15 mouse cellular contexts compared by ENCODE assay signal in the genomic region with DNA sequence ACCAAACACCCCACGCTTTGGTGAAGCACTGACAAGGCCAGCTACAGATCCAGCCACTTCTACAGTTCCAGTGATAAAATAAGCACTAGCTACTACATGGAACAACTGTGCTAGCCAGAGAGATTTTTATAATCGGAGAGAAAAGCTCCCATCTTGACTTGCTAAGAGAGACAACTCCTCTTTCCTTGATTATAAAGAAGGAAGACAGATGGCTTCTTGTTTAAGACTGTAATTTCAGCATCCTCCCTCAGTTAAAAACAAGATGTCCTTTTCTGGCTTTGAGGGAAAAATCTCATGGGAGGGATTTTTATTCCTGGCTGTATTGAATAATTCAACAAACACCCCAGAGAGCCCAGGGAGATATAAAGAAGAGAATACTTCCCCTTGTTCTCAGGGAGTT. TPM values are rescaled to one million over a fixed set of nuclear protein-coding genes. Genes with fewer than 3 reads are reported as not detected.
DNase-seq lines count a peak whose midpoint lies in the region; ATAC-seq and TF ChIP-seq lines count a peak whose summit lies in the region.
"Had no signal": no experiment of that assay in that cellular context is flagged by ENCODE, and none has a peak within 500 bp of the region (broad histone marks: within the 10 kb centered on the region; RNA-seq: fewer than 3 reads in every experiment).

No protein-coding gene starts in this region.

- no peak for ATAC-seq in intestine, embryonic 15.5 days
- ATAC-seq in intestine, postnatal 0 days = no peak
- no peak for ATAC-seq in neural tube, embryonic 13.5 days (ENCODE audit: low read depth)
- no peak for ATAC-seq in stomach, postnatal 0 days (ENCODE audit: low FRiP score, low TSS enrichment)
- ATAC-seq: hindbrain, embryonic 16.5 days had no signal

- H3K4me3 ChIP-seq in intestine, embryonic 15.5 days (replicated peaks) = no peak overlapping the region
- H3K4me3 ChIP-seq in intestine, postnatal 0 days (ENCODE audit: low read depth, low read length) = no peak overlapping the region
- no peak overlapping the region for H3K4me3 ChIP-seq in neural tube, embryonic 13.5 days
- no peak overlapping the region for H3K4me3 ChIP-seq in stomach, postnatal 0 days (ENCODE audit: low read depth, low read length)
- H3K4me3 ChIP-seq: midbrain, embryonic 12.5 days; neural tube, embryonic 12.5 days had no signal

- H3K4me2 ChIP-seq in intestine, embryonic 15.5 days (replicated peaks) = no peak overlapping the region
- H3K4me2 ChIP-seq in intestine, postnatal 0 days (replicated peaks; ENCODE audit: low read depth) = no peak overlapping the region
- no peak overlapping the region for H3K4me2 ChIP-seq in neural tube, embryonic 13.5 days
- no peak overlapping the region for H3K4me2 ChIP-seq in stomach, postnatal 0 days (replicated peaks; ENCODE audit: low read depth)
- H3K4me2 ChIP-seq: heart, embryonic 11.5 days; midbrain, embryonic 12.5 days had no signal

- H3K4me1 ChIP-seq in intestine, embryonic 15.5 days (replicated peaks) = peaks cover 8% of the 10 kb centered on the region; the same call in 1 of the 2 replicates
- peaks cover 2% of the 10 kb centered on the region; the same call in 1 of the 2 replicates for H3K4me1 ChIP-seq in intestine, postnatal 0 days (replicated peaks; ENCODE audit: control insufficient read depth, insufficient read depth, low read length)
- H3K4me1 ChIP-seq in neural tube, embryonic 13.5 days (replicated peaks) = peaks cover 55% of the 10 kb centered on the region
- no peaks in the 10 kb centered on the region; the same call in 1 of the 2 replicates for H3K4me1 ChIP-seq in stomach, postnatal 0 days (replicated peaks; ENCODE audit: control insufficient read depth, insufficient read depth)

- no peaks in the 10 kb centered on the region for H3K27me3 ChIP-seq in intestine, embryonic 15.5 days (replicated peaks)
- H3K27me3 ChIP-seq in intestine, postnatal 0 days (replicated peaks; ENCODE audit: control insufficient read depth, insufficient read depth, low read length) = no peaks in the 10 kb centered on the region
- no peaks in the 10 kb centered on the region for H3K27me3 ChIP-seq in neural tube, embryonic 13.5 days
- H3K27me3 ChIP-seq in stomach, postnatal 0 days (ENCODE audit: control insufficient read depth, insufficient read depth, low read length) = no peaks in the 10 kb centered on the region

- 0 out of 2 replicates have a peak overlapping the region, but pooled peaks have one; percentile 95 for H3K27ac ChIP-seq in intestine, embryonic 15.5 days
- H3K27ac ChIP-seq in intestine, postnatal 0 days (ENCODE audit: low read depth, low read length) = no peak overlapping the region
- H3K27ac ChIP-seq in neural tube, embryonic 13.5 days (replicated peaks) = peak overlapping the region; percentile 56
- H3K27ac ChIP-seq in stomach, postnatal 0 days (replicated peaks) = peak overlapping the region; percentile 96
- H3K27ac ChIP-seq: midbrain, embryonic 12.5 days; neural tube, embryonic 12.5 days had no signal

- H3K9ac ChIP-seq in intestine, embryonic 15.5 days = no peak overlapping the region
- H3K9ac ChIP-seq in intestine, postnatal 0 days (ENCODE audit: low read depth, low read length) = no peak overlapping the region
- H3K9ac ChIP-seq in neural tube, embryonic 13.5 days = no peak overlapping the region
- H3K9ac ChIP-seq in stomach, postnatal 0 days (ENCODE audit: low read length) = no peak overlapping the region
- H3K9ac ChIP-seq: midbrain, embryonic 12.5 days; neural tube, embryonic 12.5 days had no signal

- H3K36me3 ChIP-seq in intestine, embryonic 15.5 days = no peaks in the 10 kb centered on the region
- H3K36me3 ChIP-seq in intestine, postnatal 0 days (ENCODE audit: control insufficient read depth, insufficient read depth) = no peaks in the 10 kb centered on the region
- no peaks in the 10 kb centered on the region for H3K36me3 ChIP-seq in neural tube, embryonic 13.5 days
- H3K36me3 ChIP-seq in stomach, postnatal 0 days (ENCODE audit: control insufficient read depth, insufficient read depth, low read length) = no peaks in the 10 kb centered on the region
- H3K36me3 ChIP-seq: midbrain, embryonic 12.5 days; neural tube, embryonic 12.5 days had no signal

- no peaks in the 10 kb centered on the region for H3K9me3 ChIP-seq in intestine, embryonic 15.5 days
- H3K9me3 ChIP-seq in intestine, postnatal 0 days (ENCODE audit: control insufficient read depth) = no peaks in the 10 kb centered on the region
- H3K9me3 ChIP-seq in neural tube, embryonic 13.5 days = no peaks in the 10 kb centered on the region
- no peaks in the 10 kb centered on the region for H3K9me3 ChIP-seq in stomach, postnatal 0 days (ENCODE audit: control insufficient read depth, low read length)
- H3K9me3 ChIP-seq: midbrain, embryonic 12.5 days; neural tube, embryonic 12.5 days had no signal

- 62% methylated on average over 2 of the region's 2 CpGs for WGBS in intestine, embryonic 15.5 days
- WGBS in intestine, postnatal 0 days = 74% methylated on average over 2 of the region's 2 CpGs
- WGBS in neural tube, embryonic 13.5 days = 72% methylated on average over 2 of the region's 2 CpGs
- WGBS in stomach, postnatal 0 days = 68% methylated on average over 2 of the region's 2 CpGs

- DNase-seq in cerebellum, adult 9-10 months = peak; percentile 18
- DNase-seq in cerebellum, postnatal 25 days = no peak
- DNase-seq in neural tube, embryonic 10.5 days (ENCODE audit: extremely low spot score, low spot score) = no peak
- no peak for DNase-seq in stomach, postnatal 0 days (ENCODE audit: low spot score)
- DNase-seq in cerebellum, adult 9-11 months = no peak
- DNase-seq: cerebellum, adult 8-10 months; kidney, postnatal 14 days; lung, adult 2 months had no signal

- TF ChIP-seq CTCF in intestine, postnatal 0 days (IDR thresholded peaks at IDR 0.05; ENCODE audit: low read depth) = no peak
- no peak for TF ChIP-seq CTCF in stomach, postnatal 0 days (IDR thresholded peaks at IDR 0.05; ENCODE audit: low read depth)

- TF ChIP-seq EP300 in stomach, postnatal 0 days (optimal IDR thresholded peaks at IDR 0.05) = no peak

RNA-seq across cellular contexts. Expression of gene Slc44a1, which starts 1.8 kb away (rescaled TPM):
- 51.6 and 56.3 TPM in 2 replicates for polyA plus RNA-seq in intestine, embryonic 15.5 days (2015; fragmentation: Nextera tagmentation; extraction: Ambion mirVana)
- polyA plus RNA-seq in intestine, postnatal 0 days (2015; fragmentation: Nextera tagmentation; extraction: Ambion mirVana) = 27.9 and 28.3 TPM in 2 replicates
- polyA plus RNA-seq in neural tube, embryonic 13.5 days (2015; fragmentation: Nextera tagmentation; extraction: Ambion mirVana) = 11.9 and 13.3 TPM in 2 replicates
- 31.9 and 33.9 TPM in 2 replicates for polyA plus RNA-seq in stomach, postnatal 0 days (2015; fragmentation: Nextera tagmentation; extraction: Ambion mirVana)
